ENCODE assay signal across 9 mouse cellular contexts in the genomic region with DNA sequence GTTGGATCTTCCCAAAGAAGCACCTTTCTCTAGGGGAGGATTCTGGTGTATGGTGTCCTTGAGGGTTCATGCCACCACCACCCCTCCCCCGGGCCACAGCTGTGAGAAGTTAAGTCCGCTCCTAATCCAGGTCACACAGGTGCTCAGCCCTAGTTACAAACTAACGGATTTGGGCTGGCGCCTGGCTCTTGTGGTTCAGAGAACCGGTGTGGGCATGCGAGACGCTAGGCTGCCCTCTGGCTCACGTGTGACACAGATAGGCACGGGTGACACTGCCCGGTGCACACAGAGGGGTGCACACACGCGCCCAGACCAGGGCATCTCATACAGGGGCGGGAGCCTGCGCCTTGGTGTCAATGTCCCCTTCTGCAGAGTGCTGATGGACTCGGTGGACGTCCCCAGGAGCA. TPM values are rescaled to one million over a fixed set of nuclear protein-coding genes. Genes with fewer than 3 reads are reported as not detected.
DNase-seq lines count a peak whose midpoint lies in the region; ATAC-seq and TF ChIP-seq lines count a peak whose summit lies in the region.
"Had no signal": no experiment of that assay in that cellular context is flagged by ENCODE, and none has a peak within 500 bp of the region (broad histone marks: within the 10 kb centered on the region; RNA-seq: fewer than 3 reads in every experiment).

No protein-coding gene starts in this region.

- H3K9ac ChIP-seq in heart, embryonic 11.5 days (ENCODE audit: low read depth, low read length) = peak overlapping the region; percentile 52
- H3K9ac ChIP-seq in kidney, embryonic 14.5 days (ENCODE audit: low read depth, low read length) = peak overlapping the region; percentile 65
- no peak overlapping the region for H3K9ac ChIP-seq in liver, embryonic 14.5 days (replicated peaks)

- H3K36me3 ChIP-seq in heart, embryonic 11.5 days (ENCODE audit: control insufficient read depth, insufficient read depth, low read length) = no peaks in the 10 kb centered on the region
- H3K36me3 ChIP-seq in kidney, embryonic 14.5 days (ENCODE audit: control insufficient read depth, insufficient read depth, low read length) = no peaks in the 10 kb centered on the region
- H3K36me3 ChIP-seq in liver, embryonic 14.5 days (replicated peaks; ENCODE audit: control insufficient read depth, insufficient read depth, low read depth) = no peaks in the 10 kb centered on the region

- peak; percentile 94 for DNase-seq in heart, adult 11 months
- no peak for DNase-seq in heart, postnatal 14 days
- peak; percentile 57 for DNase-seq in cerebellum, adult 11 months
- DNase-seq in liver, embryonic 14.5 days (ENCODE audit: low read depth in 3 of 3, low spot score in 3 of 3) = no peak
- no peak for DNase-seq in ovary, adult 18-20 months (ENCODE audit: low spot score)

- 1% methylated on average over 16 of the region's 16 CpGs for WGBS in heart, embryonic 11.5 days (ENCODE audit: insufficient replicate concordance)
- 2% methylated on average over 16 of the region's 16 CpGs for WGBS in kidney, embryonic 14.5 days
- 3% methylated on average over 16 of the region's 16 CpGs for WGBS in liver, embryonic 14.5 days (ENCODE audit: insufficient replicate concordance)

- no peaks in the 10 kb centered on the region for H3K27me3 ChIP-seq in heart, embryonic 11.5 days (ENCODE audit: control insufficient read depth, insufficient read depth, low read length)
- H3K27me3 ChIP-seq in kidney, embryonic 14.5 days (ENCODE audit: control insufficient read depth, insufficient read depth, low read length) = no peaks in the 10 kb centered on the region
- H3K27me3 ChIP-seq in liver, embryonic 14.5 days (ENCODE audit: control insufficient read depth, insufficient read depth, low read length) = peaks cover 3% of the 10 kb centered on the region

- ATAC-seq in heart, embryonic 11.5 days (replicated peaks; ENCODE audit: insufficient number of reproducible peaks, low FRiP score, low TSS enrichment) = peak; percentile 31; the same call in 1 of the 2 replicates
- peak; percentile 73 for ATAC-seq in kidney, embryonic 14.5 days (ENCODE audit: low FRiP score, low TSS enrichment)
- ATAC-seq in liver, embryonic 14.5 days (ENCODE audit: insufficient read depth) = peak; percentile 28; the same call in 1 of the 2 replicates
- peak; percentile 25 for ATAC-seq in neutrophil, adult 5-6 weeks (ENCODE audit: extremely low read depth, insufficient number of reproducible peaks, low FRiP score, poor library complexity, severe bottlenecking)

- no peak overlapping the region for H3K27ac ChIP-seq in heart, embryonic 11.5 days (ENCODE audit: low read depth, low read length)
- H3K27ac ChIP-seq in kidney, embryonic 14.5 days (ENCODE audit: low read depth, low read length) = no peak overlapping the region
- H3K27ac ChIP-seq in liver, embryonic 14.5 days = no peak overlapping the region

- intact Hi-C loops in heart, postnatal 14 days (cut with DNase I) = loop anchor here (5.0 kb wide), 1 partner anchor 37 kb away; a partner anchor contains a TSS

- TF ChIP-seq CTCF in liver, embryonic 14.5 days (IDR thresholded peaks at IDR 0.05; ENCODE audit: low read depth) = no peak

- peak overlapping the region; percentile 60 for H3K4me3 ChIP-seq in heart, embryonic 11.5 days (ENCODE audit: low read depth, low read length)
- H3K4me3 ChIP-seq in kidney, embryonic 14.5 days (ENCODE audit: low read length) = peak overlapping the region; percentile 59
- H3K4me3 ChIP-seq in liver, embryonic 14.5 days (ENCODE audit: insufficient read depth in 1 of 2, low read depth in 2 of 2, low read length in 2 of 2) = peak overlapping the region; percentile 34 to 39; a peak in 3 of 4 replicates

- no peaks in the 10 kb centered on the region for H3K9me3 ChIP-seq in heart, embryonic 11.5 days (replicated peaks; ENCODE audit: control insufficient read depth, low read length)
- H3K9me3 ChIP-seq in kidney, embryonic 14.5 days (ENCODE audit: control insufficient read depth, low read length) = no peaks in the 10 kb centered on the region
- H3K9me3 ChIP-seq in liver, embryonic 14.5 days (ENCODE audit: control insufficient read depth, low read length) = no peaks in the 10 kb centered on the region
- H3K9me3 ChIP-seq: G1E had no signal

- TF ChIP-seq EP300 in liver, embryonic 14.5 days (IDR thresholded peaks at IDR 0.05; ENCODE audit: low read depth) = no peak

- H3K4me1 ChIP-seq in heart, embryonic 11.5 days (ENCODE audit: control insufficient read depth, insufficient read depth, low read length) = peaks cover 3% of the 10 kb centered on the region; the same call in 1 of the 2 replicates
- H3K4me1 ChIP-seq in kidney, embryonic 14.5 days (ENCODE audit: control insufficient read depth, insufficient read depth, low read length) = peaks cover 7% of the 10 kb centered on the region; the same call in 1 of the 2 replicates
- H3K4me1 ChIP-seq in liver, embryonic 14.5 days (replicated peaks; ENCODE audit: control insufficient read depth in 2 of 2, insufficient read depth in 2 of 2, low read length in 1 of 2) = no peaks in the 10 kb centered on the region

- H3K4me2 ChIP-seq in heart, embryonic 11.5 days = peak overlapping the region; percentile 73
- H3K4me2 ChIP-seq in kidney, embryonic 14.5 days (replicated peaks; ENCODE audit: low read depth, low read length) = peak overlapping the region; percentile 95
- peak overlapping the region; percentile 64 for H3K4me2 ChIP-seq in liver, embryonic 14.5 days (ENCODE audit: low read depth)

RNA-seq across cellular contexts. Expression of a gene that starts 0.5 kb away (rescaled TPM):
- under 1 TPM; 0.88 to 0.93 TPM for total RNA-seq in heart, postnatal 14 days (2021)
- 0.73 and 1.0 TPM in 2 replicates for polyA plus RNA-seq in heart, embryonic 11.5 days (2014; fragmentation: Nextera tagmentation; extraction: Ambion mirVana)
- 0.74 and 1.1 TPM in 2 replicates for polyA plus RNA-seq in kidney, embryonic 14.5 days (2014; fragmentation: Nextera tagmentation; extraction: Ambion mirVana)
- polyA plus RNA-seq in liver, embryonic 14.5 days (2012; rRNA removed) = 0.01 and 0.02 TPM in 2 replicates
- polyA plus RNA-seq in liver, embryonic 14.5 days (2014; fragmentation: Nextera tagmentation; extraction: Ambion mirVana) = 0.13 TPM in 1 of 2 replicates, not detected in the other
- total RNA-seq in neutrophil, adult 5-6 weeks (2017) = 0.23 and 0.37 TPM in 2 replicates

RNA-seq across cellular contexts. Expression of a gene that starts 35.5 kb away (rescaled TPM):
- 10 to 100 TPM; 22.9 TPM for total RNA-seq in heart, postnatal 14 days (2021)
- polyA plus RNA-seq in heart, embryonic 11.5 days (2014; fragmentation: Nextera tagmentation; extraction: Ambion mirVana) = 23.9 and 26.0 TPM in 2 replicates
- polyA plus RNA-seq in kidney, embryonic 14.5 days (2014; fragmentation: Nextera tagmentation; extraction: Ambion mirVana) = 41.7 and 43.8 TPM in 2 replicates
- polyA plus RNA-seq in liver, embryonic 14.5 days (2012; rRNA removed) = 5.4 and 9.4 TPM in 2 replicates
- 11.7 and 13.9 TPM in 2 replicates for polyA plus RNA-seq in liver, embryonic 14.5 days (2014; fragmentation: Nextera tagmentation; extraction: Ambion mirVana)
- total RNA-seq in neutrophil, adult 5-6 weeks (2017) = 56.8 and 65.6 TPM in 2 replicates

Comparison
In these comparisons a context has a peak if more than half of its experiments do, and no peak if none do; other contexts are left out.
1. DNase-seq: peak in heart, adult 11 months (single experiment) and cerebellum, adult 11 months (single experiment); none in heart, postnatal 14 days (0 of 2), liver, embryonic 14.5 days (0 of 3) and ovary, adult 18-20 months (single experiment).
2. Peak in every context shown above with its lines, with median percentiles within 50 percentile points of each other: ATAC-seq, H3K4me2 ChIP-seq and H3K4me3 ChIP-seq.